Mouse (Mus musculus) liver, postnatal 0 days (tissue): ENCODE results near the gene Cdk2. TPM values are rescaled to one million over a fixed set of nuclear protein-coding genes. Genes with fewer than 3 reads are reported as not detected.
A peak's percentile ranks its signal among the peaks of the same experiment; 100 is the strongest.

Experiments used
- ATAC-seq: fragments of 200-750 bp; cut with Nextera tagmentation; 2 replicates; pipeline ENCODE4 v1.8.0; 2017; ENCODE audit warnings: mild to moderate bottlenecking, moderate library complexity
- DNase-seq: peaks from one replicate; pipeline ENCODE4 v3.0.0-alpha.2; 2016
- H3K27ac ChIP-seq: fragments of 300-500 bp; sonication (generic); 2 replicates; pipeline ENCODE4 v1.5.1; 2014; ENCODE audit warnings: antibody characterized with exemption, moderate library complexity, mild to moderate bottlenecking, low read depth
- H3K27me3 ChIP-seq: fragments of 300-500 bp; sonication (generic); 2 replicates; pipeline ENCODE4 v1.6.1; 2014; ENCODE audit warnings: low read length, control low read depth, mixed read lengths; ENCODE audit not compliant: insufficient read depth
- H3K36me3 ChIP-seq: fragments of 300-500 bp; sonication (generic); replicated peaks from 2 replicates; pipeline ENCODE4 v1.6.1; 2014; ENCODE audit warnings: mild to moderate bottlenecking, control low read depth, low read length, moderate library complexity, mixed read lengths; ENCODE audit not compliant: insufficient read depth
- H3K4me1 ChIP-seq: fragments of 300-500 bp; sonication (generic); 2 replicates; pipeline ENCODE4 v1.6.1; 2014; ENCODE audit warnings: antibody characterized with exemption, mild to moderate bottlenecking, control low read depth; ENCODE audit not compliant: insufficient read depth
- H3K4me2 ChIP-seq: fragments of 300-500 bp; sonication (generic); 2 replicates; pipeline ENCODE4 v1.6.1; 2014; ENCODE audit warnings: low read depth, mild to moderate bottlenecking, low read length, moderate library complexity, mixed read lengths
- H3K4me3 ChIP-seq: fragments of 300-500 bp; sonication (generic); 2 replicates; pipeline ENCODE4 v1.5.1; 2014; ENCODE audit warnings: low read depth, low read length
- H3K9ac ChIP-seq: fragments of 300-500 bp; sonication (generic); replicated peaks from 2 replicates; pipeline ENCODE4 v1.6.1; 2014; ENCODE audit warnings: mild to moderate bottlenecking, moderate library complexity
- H3K9me3 ChIP-seq: fragments of 300-500 bp; sonication (generic); 2 replicates; pipeline ENCODE4 v1.6.1; 2016; ENCODE audit warnings: mild to moderate bottlenecking, control low read depth, low read length, mixed read lengths
- CTCF ChIP-seq: sonication (generic); IDR thresholded peaks from 2 replicates; pipeline ENCODE4 v1.5.1; 2016; ENCODE audit warnings: antibody characterized with exemption, low read depth
- EP300 ChIP-seq: IDR thresholded peaks from 2 replicates; pipeline ENCODE4 v1.6.1; 2016; ENCODE audit warnings: antibody characterized with exemption, low read depth, mild to moderate bottlenecking
- WGBS: fragments of 180-500 bp; shearing (Covaris S2); extraction: QIAGEN DNeasy Blood & Tissue Kit; methylation state at CpG from one replicate; pipeline ENCODE4 v1.1.7; 2014; ENCODE audit not compliant: insufficient replicate concordance; 5-methylcytosine and 5-hydroxymethylcytosine counted together
- polyA plus RNA-seq: library from polyadenylated mRNA; unstranded; fragments of >200 nt; fragmentation: Nextera tagmentation; extraction: Ambion mirVana; gene quantifications from 2 replicates; pipeline ENCODE4 v1.2.1, GENCODE M21; 2015

Cdk2 gene
- polyA plus RNA-seq, 1 experiment from 2014 or later = 34.7 TPM

DNA sequence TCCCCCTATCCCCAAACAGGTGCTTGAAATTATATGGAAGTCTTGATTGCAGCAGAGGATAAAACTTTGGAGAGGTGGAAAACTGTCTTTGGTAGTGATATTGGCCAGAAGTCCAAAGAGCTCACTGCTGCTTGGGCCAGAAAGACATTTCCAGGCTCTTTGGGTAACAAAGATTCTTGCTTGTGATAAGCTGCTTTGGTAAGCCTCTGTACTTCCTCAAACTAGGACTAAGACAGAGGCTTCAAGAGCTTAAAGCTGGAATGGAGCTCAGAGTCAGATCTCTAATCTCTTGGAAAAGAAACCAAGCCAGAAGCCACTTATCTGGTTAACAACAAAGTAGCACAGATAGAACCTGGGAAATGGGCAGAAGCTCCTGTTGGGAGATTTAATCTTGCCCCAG is 42.4 kb downstream of the Cdk2 start:
- DNase-seq (no peak), ATAC-seq (no peak)
- Histone ChIP-seq H3K27ac (no peak overlapping the region), H3K36me3 (no peaks in the 10 kb centered on the region), H3K9me3 (no peaks in the 10 kb centered on the region), H3K9ac (no peak overlapping the region), H3K27me3 (no peaks in the 10 kb centered on the region), H3K4me1 (peaks cover 8% of the 10 kb centered on the region), H3K4me2 (no peak overlapping the region), H3K4me3 (no peak overlapping the region)
- TF ChIP-seq CTCF (no peak), EP300 (no peak)

DNA sequence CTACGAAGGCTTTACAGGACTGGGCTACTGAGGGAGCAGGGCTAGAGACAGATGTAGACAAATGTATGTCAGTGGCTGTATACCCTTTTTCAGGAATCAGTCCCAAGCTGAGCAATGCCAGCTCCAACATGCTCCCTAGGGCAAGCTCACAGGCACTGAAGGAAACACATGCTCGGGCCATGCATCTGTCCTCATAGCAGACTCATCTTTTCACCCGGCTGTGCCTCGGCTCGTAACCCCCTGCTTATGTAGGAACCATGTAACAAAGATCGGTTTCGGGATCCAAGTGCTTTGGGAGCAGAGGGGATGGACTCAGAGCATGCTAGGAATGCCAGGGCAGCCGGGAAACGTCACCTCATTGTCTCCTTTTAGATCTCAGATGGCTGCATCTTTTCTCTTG is 45.3 kb downstream of the Cdk2 start:
- no peak overlapping the region for H3K27ac ChIP-seq
- DNase-seq (no peak), ATAC-seq (no peak)
- no peak for TF ChIP-seq CTCF
- TF ChIP-seq EP300 = no peak
- no peak overlapping the region for H3K9ac ChIP-seq
- H3K4me3 ChIP-seq = no peak overlapping the region
- peaks cover 23% of the 10 kb centered on the region for H3K4me1 ChIP-seq
- no peak overlapping the region for H3K4me2 ChIP-seq
- no peaks in the 10 kb centered on the region for H3K27me3 ChIP-seq
- H3K36me3 ChIP-seq = no peaks in the 10 kb centered on the region
- no peaks in the 10 kb centered on the region for H3K9me3 ChIP-seq
- 64% methylated on average over 9 of the region's 9 CpGs for WGBS

DNA sequence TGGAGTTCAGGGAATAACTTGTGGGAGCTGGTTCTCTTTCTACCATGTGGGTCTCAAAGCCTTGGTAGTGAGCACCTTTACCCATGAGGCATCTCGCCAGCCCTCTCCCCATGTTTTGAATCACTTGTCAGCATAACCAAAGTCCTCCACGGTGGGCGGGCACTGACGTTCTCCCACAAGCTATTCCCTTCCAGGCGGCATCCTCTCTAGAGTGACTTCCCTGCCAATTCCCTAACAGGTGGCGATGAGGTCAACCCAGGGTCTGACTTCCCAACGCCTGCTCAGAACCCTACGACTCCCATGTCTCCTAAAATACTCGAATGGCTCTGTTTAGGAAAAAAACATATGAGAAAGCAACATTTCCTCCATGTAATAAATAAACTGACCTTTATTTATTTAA is 47.0 kb downstream of the Cdk2 start:
- Histone ChIP-seq H3K9me3 (no peaks in the 10 kb centered on the region), H3K4me1 (peaks cover 18% of the 10 kb centered on the region), H3K36me3 (no peaks in the 10 kb centered on the region), H3K9ac (no peak overlapping the region), H3K4me3 (no peak overlapping the region), H3K4me2 (no peak overlapping the region), H3K27ac (no peak overlapping the region), H3K27me3 (no peaks in the 10 kb centered on the region)
- no peak for DNase-seq
- TF ChIP-seq EP300 = no peak
- no peak for TF ChIP-seq CTCF
- no peak for ATAC-seq
- WGBS = 53% methylated on average over 9 of the region's 9 CpGs

DNA sequence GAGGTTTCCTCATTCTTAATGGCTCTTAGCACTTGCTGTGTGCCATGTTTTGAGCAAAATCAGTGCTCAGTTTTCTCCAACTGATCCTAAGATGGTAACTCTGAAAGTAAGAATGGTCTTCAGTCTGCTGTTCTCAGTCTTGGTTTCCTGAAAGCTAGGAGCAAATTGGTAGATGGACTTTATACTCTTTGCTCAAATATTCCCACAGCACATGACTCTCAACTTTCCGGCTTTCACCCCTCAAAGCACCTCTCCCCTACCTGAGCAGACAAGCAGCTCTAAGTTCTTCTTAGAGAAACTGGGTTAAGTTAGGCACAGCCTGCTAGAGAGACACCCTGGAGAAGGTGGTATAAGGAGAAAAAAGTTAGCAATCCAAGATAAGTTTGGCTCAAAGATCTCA is 48.1 kb downstream of the Cdk2 start:
- Histone ChIP-seq H3K4me2 (no peak overlapping the region), H3K27ac (no peak overlapping the region), H3K4me3 (no peak overlapping the region), H3K9me3 (no peaks in the 10 kb centered on the region), H3K27me3 (no peaks in the 10 kb centered on the region), H3K36me3 (no peaks in the 10 kb centered on the region), H3K4me1 (peaks cover 18% of the 10 kb centered on the region), H3K9ac (no peak overlapping the region)
- DNase-seq = no peak
- 53% methylated on average over 1 of the region's 1 CpGs for WGBS
- ATAC-seq = no peak
- TF ChIP-seq EP300 = no peak

DNA sequence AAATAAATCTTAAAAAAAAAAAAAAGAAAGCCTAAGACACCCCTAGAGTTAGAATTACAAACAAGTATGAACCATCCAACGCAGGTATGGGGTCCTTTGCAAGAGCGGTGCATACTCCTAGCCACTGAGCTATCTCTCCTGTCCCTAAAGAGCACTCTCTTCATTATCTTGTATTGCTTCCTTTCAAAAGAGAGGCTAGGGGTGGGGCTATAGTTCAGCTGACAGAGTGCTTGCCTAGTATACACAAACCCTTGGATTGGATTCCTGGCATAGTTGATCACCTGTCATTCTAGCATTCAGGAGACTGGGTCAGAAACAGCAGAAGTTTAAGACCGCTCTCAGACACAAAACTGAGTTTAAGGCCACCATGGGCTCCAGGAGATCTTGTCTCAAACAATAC is 49.6 kb downstream of the Cdk2 start:
- no peaks in the 10 kb centered on the region for H3K9me3 ChIP-seq
- TF ChIP-seq CTCF = no peak
- no peak for TF ChIP-seq EP300
- ATAC-seq (peak; percentile 66; the same call in 1 of the 2 replicates), DNase-seq (no peak)
- no peak overlapping the region for H3K27ac ChIP-seq
- H3K27me3 ChIP-seq = no peaks in the 10 kb centered on the region
- H3K9ac ChIP-seq = no peak overlapping the region
- H3K4me3 ChIP-seq = no peak overlapping the region
- WGBS = 47% methylated on average over 3 of the region's 3 CpGs
- H3K4me1 ChIP-seq = peaks cover 18% of the 10 kb centered on the region
- no peak overlapping the region for H3K4me2 ChIP-seq
- no peaks in the 10 kb centered on the region for H3K36me3 ChIP-seq

DNA sequence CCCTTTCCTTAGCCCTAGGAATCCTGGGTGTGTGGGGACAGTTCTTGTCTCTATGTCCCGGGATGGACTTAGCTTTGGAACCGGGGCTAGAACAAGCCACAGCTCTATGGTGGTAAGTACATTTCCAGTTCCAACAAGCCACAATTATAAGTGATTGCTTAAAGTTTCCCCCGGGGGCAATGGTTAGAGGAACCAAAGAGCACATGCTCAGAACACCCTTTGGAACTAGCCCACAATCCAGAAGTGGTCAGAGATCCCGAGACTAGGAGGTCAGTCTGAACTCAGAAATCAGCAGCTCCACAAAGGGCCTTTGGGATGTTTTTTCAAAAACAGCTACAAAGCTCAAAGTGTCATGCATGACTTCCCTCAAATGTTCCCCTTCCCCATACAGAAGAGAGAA is 51.0 kb downstream of the Cdk2 start:
- WGBS = 50% methylated on average over 4 of the region's 4 CpGs
- no peak overlapping the region for H3K4me3 ChIP-seq
- no peaks in the 10 kb centered on the region for H3K9me3 ChIP-seq
- ATAC-seq = no peak
- H3K9ac ChIP-seq = no peak overlapping the region
- no peaks in the 10 kb centered on the region for H3K27me3 ChIP-seq
- TF ChIP-seq EP300 = no peak
- TF ChIP-seq CTCF = no peak
- peaks cover 18% of the 10 kb centered on the region for H3K4me1 ChIP-seq
- H3K4me2 ChIP-seq = no peak overlapping the region
- H3K36me3 ChIP-seq = no peaks in the 10 kb centered on the region
- DNase-seq = no peak
- H3K27ac ChIP-seq = no peak overlapping the region

Other genes with a start within 250 kb of the Cdk2 start
- gene Smarcc2, start 245.8 kb downstream of the Cdk2 start, polyA plus RNA-seq = 13.4 and 14.7 TPM in 2 replicates
- gene Myl6, start 210.9 kb downstream of the Cdk2 start, polyA plus RNA-seq = 437 and 442 TPM in 2 replicates
- gene Myl6b, start 206.3 kb downstream of the Cdk2 start, polyA plus RNA-seq = 1.5 and 1.7 TPM in 2 replicates
- 6.6 and 7.6 TPM in 2 replicates for gene Esyt1, start 179.2 kb downstream of the Cdk2 start, polyA plus RNA-seq
- 5.0 and 5.4 TPM in 2 replicates for gene Zc3h10, start 157.3 kb downstream of the Cdk2 start, polyA plus RNA-seq
- 2,058 and 2,065 TPM in 2 replicates for gene Rpl41, start 155.7 kb downstream of the Cdk2 start, polyA plus RNA-seq
- 81.9 and 85.1 TPM in 2 replicates for gene Pa2g4, start 139.0 kb downstream of the Cdk2 start, polyA plus RNA-seq
- 7.3 and 7.8 TPM in 2 replicates for gene Erbb3, start 115.4 kb downstream of the Cdk2 start, polyA plus RNA-seq
- gene Rps26, start 78.3 kb downstream of the Cdk2 start, polyA plus RNA-seq = 469 and 517 TPM in 2 replicates
- 0.18 and 0.40 TPM in 2 replicates for gene Ikzf4, start 59.0 kb downstream of the Cdk2 start, polyA plus RNA-seq
- 27.7 and 27.9 TPM in 2 replicates for gene Suox, start 31.0 kb downstream of the Cdk2 start, polyA plus RNA-seq
- gene Rab5b, start 8.8 kb downstream of the Cdk2 start, polyA plus RNA-seq = 23.0 and 26.2 TPM in 2 replicates
- 0.46 and 0.69 TPM in 2 replicates for gene Pmel, start 836 bp downstream of the Cdk2 start, polyA plus RNA-seq
- gene Dgka, start 39.8 kb upstream of the Cdk2 start, polyA plus RNA-seq = 2.5 and 2.9 TPM in 2 replicates
- 14.9 and 17.8 TPM in 2 replicates for gene Pym1, start 42.9 kb upstream of the Cdk2 start, polyA plus RNA-seq
- gene Mmp19, start 85.9 kb upstream of the Cdk2 start, polyA plus RNA-seq = 11.3 and 13.5 TPM in 2 replicates
- 12.9 and 15.0 TPM in 2 replicates for gene Dnajc14, start 99.0 kb upstream of the Cdk2 start, polyA plus RNA-seq
- gene Tmem198b, start 99.3 kb upstream of the Cdk2 start, polyA plus RNA-seq = 2.3 and 2.5 TPM in 2 replicates
- 72.0 and 75.4 TPM in 2 replicates for gene Sarnp, start 112.3 kb upstream of the Cdk2 start, polyA plus RNA-seq
- 75.8 and 80.6 TPM in 2 replicates for gene Ormdl2, start 116.6 kb upstream of the Cdk2 start, polyA plus RNA-seq
- gene Gdf11, start 186.7 kb upstream of the Cdk2 start, polyA plus RNA-seq = 0.17 and 0.23 TPM in 2 replicates
- gene Cd63, start 196.0 kb upstream of the Cdk2 start, polyA plus RNA-seq = 271 and 296 TPM in 2 replicates
- gene Rdh5, start 217.9 kb upstream of the Cdk2 start, polyA plus RNA-seq = 54.5 and 63.1 TPM in 2 replicates
- gene Bloc1s1, start 219.0 kb upstream of the Cdk2 start, polyA plus RNA-seq = 128 and 130 TPM in 2 replicates
- 0.66 and 0.70 TPM in 2 replicates for gene Itga7, start 228.8 kb upstream of the Cdk2 start, polyA plus RNA-seq